Mouse (Mus musculus) hindbrain, postnatal 0 days (tissue): Measurements from ENCODE around the gene Naa10. TPM values are rescaled to one million over a fixed set of nuclear protein-coding genes. Genes with fewer than 3 reads are reported as not detected.
A peak's percentile ranks its signal among the peaks of the same experiment; 100 is the strongest.

Experiments
- ATAC-seq: fragments of 200-750 bp; cut with Nextera tagmentation; 2 replicates; pipeline ENCODE4 v1.8.0; 2017; ENCODE audit warnings: mild to moderate bottlenecking, moderate TSS enrichment, moderate library complexity
- DNase-seq: peaks from one replicate; pipeline ENCODE4 v3.0.0-alpha.2; 2015; ENCODE audit warnings: low spot score
- H3K27ac ChIP-seq: fragments of 300-500 bp; sonication (generic); 2 replicates; pipeline ENCODE4 v1.5.1; 2014; ENCODE audit warnings: mild to moderate bottlenecking
- H3K27me3 ChIP-seq: fragments of 300-500 bp; sonication (generic); 2 replicates; pipeline ENCODE4 v1.6.1; 2014; ENCODE audit warnings: low read length, mixed read lengths; ENCODE audit not compliant: insufficient read depth
- H3K36me3 ChIP-seq: fragments of 300-500 bp; sonication (generic); 2 replicates; pipeline ENCODE4 v1.6.1; 2014; ENCODE audit warnings: low read length, mixed read lengths; ENCODE audit not compliant: insufficient read depth
- H3K4me1 ChIP-seq: fragments of 300-500 bp; sonication (generic); 2 replicates; pipeline ENCODE4 v1.6.1; 2014; ENCODE audit warnings: antibody characterized with exemption, low read length, mixed read lengths; ENCODE audit not compliant: insufficient read depth
- H3K4me2 ChIP-seq: fragments of 300-500 bp; sonication (generic); 2 replicates; pipeline ENCODE4 v1.6.1; 2014; ENCODE audit warnings: low read depth, mild to moderate bottlenecking, low read length, moderate library complexity, mixed read lengths
- H3K4me3 ChIP-seq: fragments of 300-500 bp; sonication (generic); 2 replicates; pipeline ENCODE4 v1.5.1; 2014; ENCODE audit warnings: low read length
- H3K9ac ChIP-seq: fragments of 300-500 bp; sonication (generic); replicated peaks from 2 replicates; pipeline ENCODE4 v1.6.1; 2014; ENCODE audit warnings: mild to moderate bottlenecking, low read length, moderate library complexity, mixed read lengths
- H3K9me3 ChIP-seq: fragments of 300-500 bp; sonication (generic); 2 replicates; pipeline ENCODE4 v1.6.1; 2016; ENCODE audit warnings: low read length, mixed read lengths
- CTCF ChIP-seq: IDR thresholded peaks from 2 replicates; pipeline ENCODE4 v1.5.1; 2016; ENCODE audit warnings: antibody characterized with exemption, control low read depth, low read depth
- WGBS: fragments of 180-500 bp; shearing (Covaris S2); extraction: QIAGEN DNeasy Blood & Tissue Kit; methylation state at CpG from one replicate; pipeline ENCODE4 v1.1.7; 2014; 5-methylcytosine and 5-hydroxymethylcytosine counted together
- polyA plus RNA-seq: library from polyadenylated mRNA; unstranded; fragments of >200 nt; fragmentation: Nextera tagmentation; extraction: Ambion mirVana; gene quantifications from 2 replicates; pipeline ENCODE4 v1.2.1, GENCODE M21; 2015
- total RNA-seq: library from RNA; depleted of rRNA; stranded (reverse); fragments of >200 nt; gene quantifications from 2 replicates; pipeline ENCODE4 v1.2.3, GENCODE M21; 2014

The Naa10 gene
- total and polyA plus RNA-seq, 2 experiments from 2014 or later: 79.2 to 104 TPM

GRCm38 (mm10) chrX:73895719-73896118 lies 26.0 kb downstream of the Naa10 start, which contains the start of gene L1cam:
TSS of gene L1cam (minus strand) at chrX:73896105.
- no peaks in the 10 kb centered on the region for H3K27me3 ChIP-seq
- DNase-seq: peak; percentile 25
- no peak within 1 kb of the TSS for H3K27ac ChIP-seq
- H3K4me1 ChIP-seq: no peaks in the 10 kb centered on the region
- WGBS: 22% methylated on average over 2 of the region's 2 CpGs
- H3K9ac ChIP-seq: no peak within 1 kb of the TSS
- H3K9me3 ChIP-seq: no peaks in the 10 kb centered on the region
- no peak within 1 kb of the TSS for H3K4me3 ChIP-seq
- no peaks in the 10 kb centered on the region for H3K36me3 ChIP-seq
- H3K4me2 ChIP-seq: no peak within 1 kb of the TSS
- TF ChIP-seq CTCF: peak; percentile 40
- no peak for ATAC-seq

- H3K27me3 ChIP-seq: no peaks in the 10 kb centered on the region
- 88% methylated on average over 14 of the region's 14 CpGs for WGBS
- no peaks in the 10 kb centered on the region for H3K9me3 ChIP-seq
- H3K4me1 ChIP-seq: no peaks in the 10 kb centered on the region
- no peak overlapping the region for H3K4me2 ChIP-seq
- TF ChIP-seq CTCF: no peak
- no peak overlapping the region for H3K27ac ChIP-seq
- H3K9ac ChIP-seq: no peak overlapping the region
- ATAC-seq: peak; percentile 70
- H3K36me3 ChIP-seq: no peaks in the 10 kb centered on the region
- peak; percentile 13 for DNase-seq
- H3K4me3 ChIP-seq: no peak overlapping the region
These were observed 28.9 kb downstream of the Naa10 start for GRCm38 (mm10) chrX:73892833-73893232.

DNA sequence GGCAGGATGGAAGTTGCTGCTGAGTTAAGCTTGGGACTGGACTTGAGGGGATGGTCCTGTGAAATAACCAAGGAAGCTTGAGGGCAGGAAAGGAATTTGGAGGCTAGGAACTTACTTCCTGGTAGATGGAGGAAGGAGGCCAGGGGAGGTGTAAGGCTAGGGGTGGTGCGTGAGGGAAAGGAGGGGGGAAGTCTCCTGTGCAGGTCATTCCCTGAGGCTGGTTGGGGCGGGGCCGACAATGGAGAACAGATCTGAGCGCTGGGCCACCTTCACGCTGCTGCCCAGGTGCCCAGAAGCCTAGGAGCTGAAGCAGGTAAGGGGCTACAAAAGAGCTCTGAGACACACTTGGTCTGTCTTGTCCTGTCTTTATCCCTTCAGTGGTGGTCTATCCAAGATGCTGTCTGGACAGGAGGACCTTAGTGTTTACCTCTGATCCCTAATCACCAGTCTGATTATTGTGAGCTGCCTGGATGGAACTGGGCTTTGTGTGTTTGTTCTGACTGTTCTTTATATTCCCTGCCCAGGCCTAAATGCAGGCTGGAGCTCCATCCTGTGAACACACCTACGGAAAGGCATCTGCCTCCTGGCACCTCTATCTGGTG lies 30.1 kb downstream of the Naa10 start, which contains the start of gene Avpr2:
Gene Avpr2, plus strand, starts transcription at position 552 of the 602 bp plus-strand sequence.
- H3K4me1 ChIP-seq: no peaks in the 10 kb centered on the region
- no peak within 1 kb of the TSS for H3K9ac ChIP-seq
- H3K36me3 ChIP-seq: no peaks in the 10 kb centered on the region
- ATAC-seq (no peak), DNase-seq (no peak)
- H3K27me3 ChIP-seq: no peaks in the 10 kb centered on the region
- WGBS: 79% methylated on average over 6 of the region's 6 CpGs
- H3K4me3 ChIP-seq: no peak within 1 kb of the TSS
- H3K9me3 ChIP-seq: no peaks in the 10 kb centered on the region
- no peak for TF ChIP-seq CTCF
- H3K4me2 ChIP-seq: no peak within 1 kb of the TSS
- no peak within 1 kb of the TSS for H3K27ac ChIP-seq

GRCm38 (mm10) chrX:73881463-73881862 lies 40.3 kb downstream of the Naa10 start:
- Histone ChIP-seq H3K4me1 (no peaks in the 10 kb centered on the region), H3K4me2 (peak overlapping the region; percentile 55), H3K27me3 (no peaks in the 10 kb centered on the region), H3K36me3 (no peaks in the 10 kb centered on the region), H3K27ac (peak overlapping the region; percentile 74; the same call in 1 of the 2 replicates), H3K9me3 (no peaks in the 10 kb centered on the region), H3K9ac (peak overlapping the region; percentile 50), H3K4me3 (peak overlapping the region; percentile 54; the same call in 1 of the 2 replicates)
- ATAC-seq (peak; percentile 24; the same call in 1 of the 2 replicates), DNase-seq (no peak)
- 16% methylated on average over 6 of the region's 6 CpGs for WGBS
- TF ChIP-seq CTCF: no peak

DNA sequence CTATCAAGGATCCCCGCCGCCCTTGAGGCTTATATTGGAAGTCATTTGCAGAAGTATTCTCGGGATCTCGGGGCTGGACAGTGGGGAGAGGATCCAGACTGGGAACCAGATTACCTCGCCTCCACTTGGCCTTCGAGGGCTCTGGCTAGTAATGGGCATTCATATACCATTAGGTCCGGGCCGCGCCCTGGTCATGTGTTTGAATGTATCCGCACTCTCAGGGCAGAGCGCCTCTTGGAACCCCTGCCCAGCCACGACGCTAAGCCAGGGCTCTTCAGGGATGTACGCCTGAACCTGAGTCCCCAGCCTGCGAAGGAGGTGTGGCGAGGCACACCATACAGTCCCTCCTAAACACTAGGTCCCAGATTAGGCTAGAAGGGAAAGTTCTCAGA lies 40.7 kb downstream of the Naa10 start:
- H3K36me3 ChIP-seq: no peaks in the 10 kb centered on the region
- H3K4me3 ChIP-seq: peak overlapping the region; percentile 54
- peak; percentile 55 for ATAC-seq
- no peaks in the 10 kb centered on the region for H3K9me3 ChIP-seq
- WGBS: 36% methylated on average over 16 of the region's 16 CpGs
- no peak for TF ChIP-seq CTCF
- peak overlapping the region; percentile 50 for H3K9ac ChIP-seq
- peak overlapping the region; percentile 55 for H3K4me2 ChIP-seq
- peak overlapping the region; percentile 74 for H3K27ac ChIP-seq
- DNase-seq: no peak
- no peaks in the 10 kb centered on the region for H3K27me3 ChIP-seq
- no peaks in the 10 kb centered on the region for H3K4me1 ChIP-seq

DNA sequence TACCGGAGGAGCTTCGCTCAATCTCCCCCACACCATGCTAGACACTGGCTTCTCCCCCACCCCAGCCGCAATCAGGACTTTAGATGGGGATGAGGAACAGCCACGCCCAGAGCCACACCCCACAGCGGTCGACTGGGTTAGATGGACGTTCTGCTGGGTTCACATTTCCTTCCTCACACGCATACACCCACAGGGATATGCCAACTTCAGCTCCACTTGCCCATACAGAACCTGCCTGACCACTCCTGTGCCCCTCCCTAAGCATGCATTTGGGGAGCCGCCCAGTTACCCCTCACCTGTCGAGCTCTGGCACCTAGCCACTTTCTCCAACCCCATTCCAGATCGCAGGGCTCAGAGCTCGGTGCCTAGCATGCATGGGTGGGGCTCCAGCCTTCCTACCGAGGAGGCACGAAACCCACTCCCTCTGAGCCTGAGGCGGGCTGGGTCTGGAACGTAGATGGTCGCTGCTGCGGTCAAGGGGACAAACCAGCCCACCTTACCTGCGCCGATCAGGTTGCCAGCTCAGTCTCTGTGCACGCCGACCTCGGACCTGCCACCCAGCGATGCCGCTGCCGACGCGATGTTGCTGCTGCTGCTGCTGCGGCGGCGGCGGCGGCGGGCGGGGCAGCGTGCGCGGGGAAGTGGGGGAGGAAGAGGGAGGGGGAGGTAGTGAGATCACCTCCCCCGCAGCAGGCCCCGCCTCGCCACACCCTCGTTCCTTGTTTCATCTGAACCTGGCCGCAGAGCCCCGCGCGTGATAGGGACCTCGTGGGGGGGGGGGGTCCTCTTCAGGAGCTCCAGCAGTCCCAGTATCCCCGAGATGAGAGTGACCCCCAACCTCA lies 41.3 kb downstream of the Naa10 start:
- Histone ChIP-seq H3K27me3 (no peaks in the 10 kb centered on the region), H3K4me2 (peak overlapping the region; percentile 55), H3K27ac (peak overlapping the region; percentile 74), H3K4me1 (no peaks in the 10 kb centered on the region), H3K9ac (peak overlapping the region; percentile 50), H3K4me3 (peak overlapping the region; percentile 54), H3K36me3 (no peaks in the 10 kb centered on the region), H3K9me3 (no peaks in the 10 kb centered on the region)
- WGBS: 38% methylated on average over 35 of the region's 48 CpGs
- no peak for TF ChIP-seq CTCF
- ATAC-seq (peak; percentile 69), DNase-seq (peak; percentile 65)
